Mouse (Mus musculus): ENCODE results near the gene Strn. TPM values are rescaled to one million over a fixed set of nuclear protein-coding genes. Genes with fewer than 3 reads are reported as not detected.
"Not testable (repeated sequence)": the region's sequence is repeated elsewhere in the genome, so short reads cannot be mapped to it uniquely, and the experiment has no call there.

Gene Strn
- polyA plus RNA-seq, 1 experiment from 2014 or later: 7.6 TPM

DNA sequence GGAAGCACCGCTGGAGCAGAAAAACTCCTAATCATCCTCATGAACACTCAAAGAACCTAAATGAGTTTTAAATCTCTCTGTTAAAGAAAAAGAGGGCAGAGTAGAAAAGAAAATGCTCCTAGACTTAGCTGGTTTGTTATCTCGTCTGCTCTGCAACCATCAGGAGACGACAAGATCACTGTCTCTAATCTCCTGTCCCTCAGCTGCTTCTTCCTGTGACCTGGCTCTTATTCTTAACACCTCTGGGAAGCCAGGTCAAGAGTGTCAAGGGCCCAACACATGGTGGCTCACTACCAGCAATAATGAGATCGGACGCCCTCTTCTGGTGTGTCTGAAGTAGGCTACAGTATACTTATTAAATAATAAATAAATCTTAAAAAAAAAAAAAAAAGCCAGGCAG, 40.1 kb downstream of the Strn start:
- H3K4me2 ChIP-seq (ENCODE audit: low read depth, low read length): no peak overlapping the region
- no peaks in the 10 kb centered on the region for H3K9me3 ChIP-seq (ENCODE audit: control insufficient read depth, low read length)
- no peaks in the 10 kb centered on the region for H3K4me1 ChIP-seq (ENCODE audit: control insufficient read depth, insufficient read depth, low read length)
- H3K27me3 ChIP-seq (ENCODE audit: control insufficient read depth, insufficient read depth, low read length): no peaks in the 10 kb centered on the region
- H3K9ac ChIP-seq (replicated peaks; ENCODE audit: low read depth, low read length): no peak overlapping the region
- no peak for ATAC-seq (ENCODE audit: low read depth)
- no peak overlapping the region for H3K4me3 ChIP-seq (ENCODE audit: low read depth, low read length)
- no peak overlapping the region for H3K27ac ChIP-seq (ENCODE audit: low read depth, low read length)
- 85% methylated on average over 5 of the region's 5 CpGs for WGBS
- 0 out of 2 replicates have a peak, but pooled peaks cover 2% of the 10 kb centered on the region for H3K36me3 ChIP-seq (ENCODE audit: control insufficient read depth, insufficient read depth, low read length)

DNA sequence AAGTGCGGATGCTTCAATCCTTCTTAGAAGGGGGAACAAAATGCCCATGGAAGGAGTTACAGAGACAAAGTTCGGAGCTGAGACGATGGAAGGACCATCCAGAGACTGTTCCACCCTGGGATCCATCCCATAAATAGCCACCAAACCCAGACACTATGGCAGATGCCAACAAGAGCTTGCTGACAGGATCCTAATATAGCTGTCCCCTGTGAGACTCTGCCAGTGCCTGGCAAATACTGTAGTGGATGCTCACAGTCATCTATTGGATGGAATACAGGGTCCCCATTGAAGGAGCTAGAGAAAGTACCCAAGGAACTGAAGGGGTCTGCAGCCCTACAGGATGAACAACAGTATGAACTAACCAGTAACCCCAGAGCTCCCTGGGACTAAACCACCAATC, 47.8 kb downstream of the Strn start:
- not testable (repeated sequence) for H3K4me3 ChIP-seq (ENCODE audit: low read depth, low read length); ATAC-seq (ENCODE audit: low read depth); H3K36me3 ChIP-seq (ENCODE audit: control insufficient read depth, insufficient read depth, low read length); H3K27me3 ChIP-seq (ENCODE audit: control insufficient read depth, insufficient read depth, low read length); H3K27ac ChIP-seq (ENCODE audit: low read depth, low read length); H3K4me1 ChIP-seq (ENCODE audit: control insufficient read depth, insufficient read depth, low read length); H3K9me3 ChIP-seq (ENCODE audit: control insufficient read depth, low read length); H3K4me2 ChIP-seq (ENCODE audit: low read depth, low read length); H3K9ac ChIP-seq (replicated peaks; ENCODE audit: low read depth, low read length)
- 98% methylated on average over 3 of the region's 3 CpGs for WGBS

GRCm38 (mm10) chr17:78687971-78688370, 49.0 kb downstream of the Strn start:
- no peak overlapping the region for H3K27ac ChIP-seq (ENCODE audit: low read depth, low read length)
- no peak overlapping the region for H3K4me2 ChIP-seq (ENCODE audit: low read depth, low read length)
- WGBS: 83% methylated on average over 5 of the region's 5 CpGs
- H3K9me3 ChIP-seq (ENCODE audit: control insufficient read depth, low read length): no peaks in the 10 kb centered on the region
- no peak for ATAC-seq (ENCODE audit: low read depth)
- H3K4me1 ChIP-seq (ENCODE audit: control insufficient read depth, insufficient read depth, low read length): no peaks in the 10 kb centered on the region
- no peak overlapping the region for H3K4me3 ChIP-seq (ENCODE audit: low read depth, low read length)
- H3K36me3 ChIP-seq (ENCODE audit: control insufficient read depth, insufficient read depth, low read length): 0 out of 2 replicates have a peak, but pooled peaks cover 5% of the 10 kb centered on the region
- no peak overlapping the region for H3K9ac ChIP-seq (replicated peaks; ENCODE audit: low read depth, low read length)
- no peaks in the 10 kb centered on the region for H3K27me3 ChIP-seq (ENCODE audit: control insufficient read depth, insufficient read depth, low read length)

DNA sequence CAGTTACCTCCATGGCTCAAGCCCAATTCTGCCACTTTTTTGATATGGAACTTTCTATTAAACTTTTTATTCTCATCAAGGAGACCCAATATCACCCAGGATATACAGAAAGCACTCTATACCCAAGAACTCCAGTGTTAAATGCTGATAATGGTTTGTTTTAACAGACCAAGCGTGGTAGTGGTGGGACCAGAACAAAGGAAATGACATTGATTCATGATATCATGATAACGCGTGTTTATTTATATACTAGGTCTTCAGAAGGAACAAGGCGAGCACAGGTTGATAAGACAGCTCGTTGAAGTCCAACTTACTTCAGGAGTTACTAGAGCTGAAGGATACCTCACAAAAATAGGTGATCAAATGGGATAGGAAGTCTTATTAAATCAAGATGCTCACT, 52.0 kb downstream of the Strn start:
- no peaks in the 10 kb centered on the region for H3K36me3 ChIP-seq (ENCODE audit: control insufficient read depth, insufficient read depth, low read length)
- no peaks in the 10 kb centered on the region for H3K9me3 ChIP-seq (ENCODE audit: control insufficient read depth, low read length)
- no peak overlapping the region for H3K4me2 ChIP-seq (ENCODE audit: low read depth, low read length)
- no peak overlapping the region for H3K27ac ChIP-seq (ENCODE audit: low read depth, low read length)
- H3K9ac ChIP-seq (replicated peaks; ENCODE audit: low read depth, low read length): no peak overlapping the region
- H3K27me3 ChIP-seq (ENCODE audit: control insufficient read depth, insufficient read depth, low read length): no peaks in the 10 kb centered on the region
- no peak for ATAC-seq (ENCODE audit: low read depth)
- 86% methylated on average over 5 of the region's 5 CpGs for WGBS
- H3K4me3 ChIP-seq (ENCODE audit: low read depth, low read length): no peak overlapping the region
- no peaks in the 10 kb centered on the region for H3K4me1 ChIP-seq (ENCODE audit: control insufficient read depth, insufficient read depth, low read length)

GRCm38 (mm10) chr17:78682351-78682750, 54.6 kb downstream of the Strn start:
- Histone ChIP-seq H3K27me3 (ENCODE audit: control insufficient read depth, insufficient read depth, low read length) (no peaks in the 10 kb centered on the region), H3K9ac (replicated peaks; ENCODE audit: low read depth, low read length) (no peak overlapping the region), H3K4me3 (ENCODE audit: low read depth, low read length) (no peak overlapping the region), H3K36me3 (ENCODE audit: control insufficient read depth, insufficient read depth, low read length) (no peaks in the 10 kb centered on the region), H3K9me3 (ENCODE audit: control insufficient read depth, low read length) (no peaks in the 10 kb centered on the region), H3K27ac (ENCODE audit: low read depth, low read length) (no peak overlapping the region), H3K4me2 (ENCODE audit: low read depth, low read length) (no peak overlapping the region), H3K4me1 (ENCODE audit: control insufficient read depth, insufficient read depth, low read length) (no peaks in the 10 kb centered on the region)
- no peak for ATAC-seq (ENCODE audit: low read depth)
- WGBS: 80% methylated on average over 6 of the region's 6 CpGs

DNA sequence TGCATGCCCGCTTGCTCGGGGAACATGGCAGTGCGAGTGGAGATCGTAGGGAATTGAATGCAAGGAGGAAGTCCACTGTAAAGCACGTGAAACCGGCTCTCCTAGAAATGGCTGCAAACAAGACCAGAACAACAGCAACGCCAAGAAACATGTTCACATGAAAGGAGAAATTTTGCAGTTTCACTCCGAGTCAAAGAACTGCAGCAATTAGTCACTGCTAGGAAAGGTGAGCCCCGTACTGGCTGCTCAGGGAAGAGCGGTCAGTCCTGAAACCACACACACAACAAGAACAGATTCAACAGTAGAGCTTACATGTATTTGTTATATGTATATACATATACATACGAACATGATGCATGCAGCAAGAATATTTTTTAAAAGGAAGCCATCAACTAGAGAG, 57.5 kb downstream of the Strn start:
- WGBS: 93% methylated on average over 11 of the region's 11 CpGs

GRCm38 (mm10) chr17:78676813-78677212, 60.2 kb downstream of the Strn start:
- WGBS: 84% methylated on average over 11 of the region's 11 CpGs
- no peak overlapping the region for H3K9ac ChIP-seq (replicated peaks; ENCODE audit: low read depth, low read length)
- ATAC-seq (ENCODE audit: low read depth): no peak

More for the DNA sequence above, 57.5 kb downstream of the Strn start:
- Histone ChIP-seq H3K27ac (ENCODE audit: low read depth, low read length) (no peak overlapping the region), H3K4me3 (ENCODE audit: low read depth, low read length) (no peak overlapping the region), H3K4me2 (ENCODE audit: low read depth, low read length) (no peak overlapping the region), H3K9me3 (ENCODE audit: control insufficient read depth, low read length) (no peaks in the 10 kb centered on the region), H3K9ac (replicated peaks; ENCODE audit: low read depth, low read length) (no peak overlapping the region), H3K27me3 (ENCODE audit: control insufficient read depth, insufficient read depth, low read length) (no peaks in the 10 kb centered on the region), H3K4me1 (ENCODE audit: control insufficient read depth, insufficient read depth, low read length) (no peaks in the 10 kb centered on the region), H3K36me3 (ENCODE audit: control insufficient read depth, insufficient read depth, low read length) (peaks cover 7% of the 10 kb centered on the region; the same call in 1 of the 2 replicates)
- no peak for ATAC-seq (ENCODE audit: low read depth)

DNA sequence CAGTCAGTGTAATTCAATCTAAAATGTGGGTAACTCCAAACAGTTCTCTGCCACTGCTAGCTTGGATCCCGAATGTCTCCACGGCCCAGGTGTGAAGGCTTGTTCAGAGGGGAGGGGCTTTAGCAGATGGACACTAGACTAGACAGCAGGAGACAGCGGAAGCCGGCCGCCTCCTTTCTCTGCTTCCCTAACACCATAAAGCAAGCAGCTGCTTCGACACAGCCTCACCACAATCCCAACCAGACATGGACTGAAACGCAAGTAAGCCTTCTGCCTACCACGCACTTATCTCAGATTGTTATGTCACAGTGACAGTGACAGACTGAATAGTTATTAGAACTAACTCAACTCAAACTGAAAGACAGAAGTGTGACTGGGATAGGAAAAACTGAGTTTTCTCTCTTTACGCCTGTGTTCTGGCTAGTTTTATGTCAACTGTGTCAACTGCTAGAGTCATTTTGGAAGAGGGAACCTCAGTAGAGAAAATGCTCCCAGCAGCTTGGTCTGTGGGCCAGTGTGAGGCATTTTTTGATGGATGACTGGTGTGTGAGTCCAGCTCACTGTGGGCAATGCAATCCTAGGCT, 71.9 kb downstream of the Strn start:
- H3K9ac ChIP-seq (replicated peaks; ENCODE audit: low read depth, low read length): no peak overlapping the region
- ATAC-seq (ENCODE audit: low read depth): no peak
- peaks cover 10% of the 10 kb centered on the region for H3K36me3 ChIP-seq (ENCODE audit: control insufficient read depth, insufficient read depth, low read length)
- H3K9me3 ChIP-seq (ENCODE audit: control insufficient read depth, low read length): no peaks in the 10 kb centered on the region
- no peak overlapping the region for H3K4me2 ChIP-seq (ENCODE audit: low read depth, low read length)
- no peaks in the 10 kb centered on the region for H3K27me3 ChIP-seq (ENCODE audit: control insufficient read depth, insufficient read depth, low read length)
- no peak overlapping the region for H3K4me3 ChIP-seq (ENCODE audit: low read depth, low read length)
- H3K4me1 ChIP-seq (ENCODE audit: control insufficient read depth, insufficient read depth, low read length): no peaks in the 10 kb centered on the region
- 83% methylated on average over 9 of the region's 9 CpGs for WGBS
- no peak overlapping the region for H3K27ac ChIP-seq (ENCODE audit: low read depth, low read length)

More at GRCm38 (mm10) chr17:78676813-78677212, 60.2 kb downstream of the Strn start:
- Histone ChIP-seq H3K4me3 (ENCODE audit: low read depth, low read length) (no peak overlapping the region), H3K36me3 (ENCODE audit: control insufficient read depth, insufficient read depth, low read length) (peaks cover 11% of the 10 kb centered on the region; the same call in 1 of the 2 replicates), H3K4me1 (ENCODE audit: control insufficient read depth, insufficient read depth, low read length) (no peaks in the 10 kb centered on the region), H3K27me3 (ENCODE audit: control insufficient read depth, insufficient read depth, low read length) (no peaks in the 10 kb centered on the region), H3K27ac (ENCODE audit: low read depth, low read length) (no peak overlapping the region), H3K4me2 (ENCODE audit: low read depth, low read length) (no peak overlapping the region), H3K9me3 (ENCODE audit: control insufficient read depth, low read length) (no peaks in the 10 kb centered on the region)

DNA sequence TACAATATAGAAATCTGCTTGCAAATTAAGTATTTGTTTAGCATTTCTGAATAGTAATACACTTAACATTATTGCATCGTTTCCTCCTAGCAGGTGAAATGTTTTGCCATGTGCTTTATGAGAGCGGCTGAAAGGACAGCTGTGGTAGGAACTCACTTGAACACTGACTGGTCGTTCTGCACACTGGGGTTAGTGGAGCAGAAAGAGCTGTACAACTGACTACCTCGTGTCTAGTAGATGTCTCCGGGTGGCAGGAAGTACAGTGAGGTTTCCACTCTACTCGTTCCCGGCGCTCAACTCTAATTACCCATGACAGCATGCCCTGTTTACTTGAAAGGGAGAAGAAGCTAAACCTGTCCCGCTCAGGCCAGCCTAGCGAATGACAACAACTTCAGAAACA, 82.2 kb downstream of the Strn start:
- no peak overlapping the region for H3K9ac ChIP-seq (replicated peaks; ENCODE audit: low read depth, low read length)
- 74% methylated on average over 10 of the region's 10 CpGs for WGBS
- H3K27ac ChIP-seq (ENCODE audit: low read depth, low read length): no peak overlapping the region
- no peaks in the 10 kb centered on the region for H3K9me3 ChIP-seq (ENCODE audit: control insufficient read depth, low read length)
- no peak for ATAC-seq (ENCODE audit: low read depth)
- no peaks in the 10 kb centered on the region for H3K27me3 ChIP-seq (ENCODE audit: control insufficient read depth, insufficient read depth, low read length)
- H3K4me3 ChIP-seq (ENCODE audit: low read depth, low read length): no peak overlapping the region
- no peak overlapping the region for H3K4me2 ChIP-seq (ENCODE audit: low read depth, low read length)
- no peaks in the 10 kb centered on the region for H3K4me1 ChIP-seq (ENCODE audit: control insufficient read depth, insufficient read depth, low read length)
- H3K36me3 ChIP-seq (ENCODE audit: control insufficient read depth, insufficient read depth, low read length): peaks cover 31% of the 10 kb centered on the region
